Mouse (Mus musculus): ENCODE data around the gene Nfib. TPM values are rescaled to one million over a fixed set of nuclear protein-coding genes. Genes with fewer than 3 reads are reported as not detected.
"Not testable (repeated sequence)": the region's sequence is repeated elsewhere in the genome, so short reads cannot be mapped to it uniquely, and the experiment has no call there.

Gene Nfib
- total RNA-seq, 2 experiments from 2014 or later = 118 to 124 TPM

DNA sequence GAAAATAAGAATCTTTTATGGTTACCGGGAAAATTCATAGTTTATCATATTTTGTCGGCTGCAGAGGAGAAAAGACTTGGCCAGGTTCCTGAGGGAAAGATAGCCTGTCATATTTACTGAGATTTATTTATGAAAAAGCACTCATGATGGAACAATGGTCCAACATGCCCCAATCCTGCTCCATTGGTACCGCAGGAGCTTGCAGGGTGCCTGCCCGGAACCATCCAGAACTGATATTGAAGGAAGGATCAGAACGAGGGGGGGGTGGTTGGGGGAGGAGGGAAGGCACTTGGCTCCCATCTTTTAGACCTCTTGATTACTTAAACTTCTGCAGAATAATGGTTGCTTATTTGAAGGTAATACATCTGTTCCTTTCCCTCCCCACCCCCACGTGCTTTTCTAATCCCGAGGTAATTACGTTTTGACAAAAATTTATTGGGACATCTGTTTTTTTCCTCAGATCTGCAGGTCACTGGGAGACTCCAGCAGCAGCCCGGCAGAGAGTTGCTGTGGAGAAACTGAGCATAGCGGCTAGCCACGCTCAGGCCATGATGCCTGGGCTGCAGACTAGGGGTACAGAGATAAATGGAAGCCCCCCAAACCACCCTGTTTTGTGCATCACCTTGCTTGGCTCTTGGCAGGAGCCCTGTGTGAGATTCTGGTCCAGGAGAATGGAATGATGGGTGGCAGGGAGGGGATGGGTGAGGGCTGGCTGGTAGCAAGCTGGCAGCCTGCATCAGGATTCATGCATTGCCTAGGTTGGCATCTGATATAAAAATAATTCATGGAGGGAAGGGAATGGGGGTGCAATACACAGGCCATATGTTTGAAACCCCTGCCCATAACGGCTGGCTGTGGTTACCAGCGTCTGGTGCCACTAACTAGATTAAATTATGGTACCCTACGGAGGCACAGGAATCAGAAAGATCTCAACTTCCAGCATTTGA, 437.4 kb downstream of the Nfib start:
- DNase-seq (ENCODE audit: low spot score in 2 of 2) = no peak

DNA sequence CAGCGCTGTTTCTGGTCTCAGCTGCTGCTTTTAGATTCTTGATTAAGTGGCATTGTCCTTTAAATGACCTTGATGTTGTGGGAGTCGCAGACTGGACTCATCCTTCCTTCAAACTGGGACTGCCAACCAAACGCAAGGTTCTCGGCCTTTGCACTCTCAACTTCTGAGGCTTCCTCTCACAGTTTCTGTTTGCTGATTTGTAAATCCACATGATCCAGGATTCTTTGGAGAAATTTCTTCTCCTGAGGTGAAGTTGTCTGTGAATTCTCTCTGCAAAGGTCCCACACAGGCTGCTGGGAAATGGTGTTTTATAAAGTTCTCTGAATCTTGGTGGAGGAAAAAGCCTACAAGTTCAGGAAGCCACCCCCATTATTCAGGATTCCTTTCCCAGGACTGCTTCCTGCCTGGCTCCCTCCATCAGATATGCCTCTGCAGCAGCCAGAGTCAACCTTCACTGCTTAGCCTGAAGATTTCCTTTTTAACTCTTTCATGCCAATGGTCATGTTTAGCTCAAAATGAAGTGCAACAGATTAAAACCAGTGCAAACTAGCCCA, 439.4 kb downstream of the Nfib start:
- no peak for DNase-seq (ENCODE audit: low spot score in 2 of 2)

GRCm38 (mm10) chr4:82258545-82258944, 447.0 kb downstream of the Nfib start:
- DNase-seq (ENCODE audit: low spot score in 2 of 2) = not testable (repeated sequence)

GRCm38 (mm10) chr4:82252054-82252453, 453.5 kb downstream of the Nfib start:
- DNase-seq (ENCODE audit: low spot score in 2 of 2) = no peak

GRCm38 (mm10) chr4:82250355-82250659, 455.2 kb downstream of the Nfib start:
- no peak for DNase-seq (ENCODE audit: low spot score in 2 of 2)

GRCm38 (mm10) chr4:82249518-82250354, 455.8 kb downstream of the Nfib start:
- DNase-seq (ENCODE audit: low spot score in 2 of 2) = no peak

- no peak for DNase-seq (ENCODE audit: low spot score in 2 of 2)
Measured at GRCm38 (mm10) chr4:82248961-82249360, 456.6 kb downstream of the Nfib start.

- no peak for DNase-seq (ENCODE audit: low spot score in 2 of 2)
Measured at GRCm38 (mm10) chr4:82248031-82248430, 457.5 kb downstream of the Nfib start.

DNA sequence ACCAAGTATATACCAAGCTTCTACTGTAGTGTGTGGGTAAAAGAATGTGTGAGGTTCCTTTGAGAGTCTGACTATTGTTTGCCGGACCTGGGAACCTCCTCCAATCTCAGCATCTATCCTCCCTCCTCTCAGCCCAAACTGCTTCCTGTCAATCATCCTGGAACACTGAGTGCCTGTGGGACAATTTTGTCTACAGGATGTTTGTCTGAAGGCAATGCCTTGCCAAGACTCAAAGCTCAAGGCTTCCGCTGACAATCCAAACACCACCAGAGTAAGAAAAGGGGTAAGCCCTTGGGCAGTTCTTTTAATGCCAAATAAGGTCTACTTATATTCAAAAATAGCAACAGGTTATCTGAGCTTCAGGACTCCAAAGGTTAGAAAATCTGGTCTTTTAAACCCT, 459.3 kb downstream of the Nfib start:
- no peak for DNase-seq (ENCODE audit: low spot score in 2 of 2)

Other genes with a start within 250 kb of the Nfib start
- gene Zdhhc21, start 154.2 kb upstream of the Nfib start, total RNA-seq (2021) = 10 to 100 TPM; 23.2 to 25.0 TPM
- under 1 TPM in 1 of 2 experiments, not detected in 1; 0.17 TPM for gene Cer1, start 179.4 kb upstream of the Nfib start, total RNA-seq (2021)